Mouse (Mus musculus): Measurements from ENCODE around the gene Ltb. TPM values are rescaled to one million over a fixed set of nuclear protein-coding genes. Genes with fewer than 3 reads are reported as not detected.

Ltb gene
- polyA plus RNA-seq, 1 experiment, result 0.71 TPM

GRCm38 (mm10) chr17:35218516-35219193 lies 24.4 kb downstream of the Ltb start:
- peaks cover 5% of the 10 kb centered on the region; the same call in 1 of the 2 replicates for H3K4me1 ChIP-seq (ENCODE audit: control insufficient read depth, insufficient read depth, low read length)
- no peak overlapping the region for H3K4me3 ChIP-seq (ENCODE audit: insufficient read depth, low read length)
- no peak overlapping the region for H3K27ac ChIP-seq (ENCODE audit: insufficient read depth, low read length)
- TF ChIP-seq POLR2A (IDR thresholded peaks at IDR 0.05; ENCODE audit: extremely low read depth, insufficient read depth, low read length), result no peak
- TF ChIP-seq CTCF (IDR thresholded peaks at IDR 0.05; ENCODE audit: extremely low read depth, insufficient read depth, low read length), result no peak

- Histone ChIP-seq H3K27ac (ENCODE audit: insufficient read depth, low read length) (0 out of 2 replicates have a peak overlapping the region, but pooled peaks have one; percentile 26), H3K4me1 (ENCODE audit: control insufficient read depth, insufficient read depth, low read length) (peaks cover 5% of the 10 kb centered on the region; the same call in 1 of the 2 replicates), H3K4me3 (ENCODE audit: insufficient read depth, low read length) (no peak overlapping the region)
- TF ChIP-seq POLR2A (IDR thresholded peaks at IDR 0.05; ENCODE audit: extremely low read depth, insufficient read depth, low read length) (no peak), CTCF (IDR thresholded peaks at IDR 0.05; ENCODE audit: extremely low read depth, insufficient read depth, low read length) (no peak)
These were observed 25.4 kb downstream of the Ltb start for GRCm38 (mm10) chr17:35219601-35220041.

- H3K27ac ChIP-seq (ENCODE audit: insufficient read depth, low read length), result 0 out of 2 replicates have a peak within 1 kb of the TSS, but pooled peaks have one; percentile 26
- H3K4me1 ChIP-seq (ENCODE audit: control insufficient read depth, insufficient read depth, low read length), result peaks cover 5% of the 10 kb centered on the region; the same call in 1 of the 2 replicates
- TF ChIP-seq CTCF (IDR thresholded peaks at IDR 0.05; ENCODE audit: extremely low read depth, insufficient read depth, low read length) (no peak), POLR2A (IDR thresholded peaks at IDR 0.05; ENCODE audit: extremely low read depth, insufficient read depth, low read length) (no peak)
These were observed 26.1 kb downstream of the Ltb start, which contains the start of gene Gm16181 for GRCm38 (mm10) chr17:35220156-35220952. Gene Gm16181 (plus strand): TSS chr17:35220834.

GRCm38 (mm10) chr17:35222299-35222698 lies 28.1 kb downstream of the Ltb start:
- Histone ChIP-seq H3K4me1 (ENCODE audit: control insufficient read depth, insufficient read depth, low read length) (peaks cover 5% of the 10 kb centered on the region; the same call in 1 of the 2 replicates), H3K4me3 (ENCODE audit: insufficient read depth, low read length) (no peak overlapping the region), H3K27ac (ENCODE audit: insufficient read depth, low read length) (no peak overlapping the region)
- no peak for TF ChIP-seq POLR2A (IDR thresholded peaks at IDR 0.05; ENCODE audit: extremely low read depth, insufficient read depth, low read length)
- TF ChIP-seq CTCF (IDR thresholded peaks at IDR 0.05; ENCODE audit: extremely low read depth, insufficient read depth, low read length), result no peak

More at GRCm38 (mm10) chr17:35220156-35220952, 26.1 kb downstream of the Ltb start, which contains the start of gene Gm16181:
- H3K4me3 ChIP-seq (ENCODE audit: insufficient read depth, low read length), result no peak within 1 kb of the TSS

- H3K4me3 ChIP-seq (ENCODE audit: insufficient read depth, low read length), result no peak overlapping the region
- peaks cover 2% of the 10 kb centered on the region; the same call in 1 of the 2 replicates for H3K4me1 ChIP-seq (ENCODE audit: control insufficient read depth, insufficient read depth, low read length)
- TF ChIP-seq CTCF (IDR thresholded peaks at IDR 0.05; ENCODE audit: extremely low read depth, insufficient read depth, low read length) (no peak), POLR2A (IDR thresholded peaks at IDR 0.05; ENCODE audit: extremely low read depth, insufficient read depth, low read length) (no peak)
- no peak overlapping the region for H3K27ac ChIP-seq (ENCODE audit: insufficient read depth, low read length)
These were observed 30.4 kb downstream of the Ltb start for GRCm38 (mm10) chr17:35224641-35225040.

GRCm38 (mm10) chr17:35225456-35225855 lies 31.2 kb downstream of the Ltb start:
- no peaks in the 10 kb centered on the region for H3K4me1 ChIP-seq (ENCODE audit: control insufficient read depth, insufficient read depth, low read length)

GRCm38 (mm10) chr17:35226561-35227046 lies 32.4 kb downstream of the Ltb start:
- H3K4me1 ChIP-seq (ENCODE audit: control insufficient read depth, insufficient read depth, low read length), result no peaks in the 10 kb centered on the region
- H3K27ac ChIP-seq (ENCODE audit: insufficient read depth, low read length), result no peak overlapping the region
- H3K4me3 ChIP-seq (ENCODE audit: insufficient read depth, low read length), result no peak overlapping the region
- TF ChIP-seq CTCF (IDR thresholded peaks at IDR 0.05; ENCODE audit: extremely low read depth, insufficient read depth, low read length), result no peak
- TF ChIP-seq POLR2A (IDR thresholded peaks at IDR 0.05; ENCODE audit: extremely low read depth, insufficient read depth, low read length), result no peak

More at GRCm38 (mm10) chr17:35225456-35225855, 31.2 kb downstream of the Ltb start:
- TF ChIP-seq POLR2A (IDR thresholded peaks at IDR 0.05; ENCODE audit: extremely low read depth, insufficient read depth, low read length) (no peak), CTCF (IDR thresholded peaks at IDR 0.05; ENCODE audit: extremely low read depth, insufficient read depth, low read length) (no peak)
- Histone ChIP-seq H3K27ac (ENCODE audit: insufficient read depth, low read length) (no peak overlapping the region), H3K4me3 (ENCODE audit: insufficient read depth, low read length) (no peak overlapping the region)

- TF ChIP-seq CTCF (IDR thresholded peaks at IDR 0.05; ENCODE audit: extremely low read depth, insufficient read depth, low read length) (no peak), POLR2A (IDR thresholded peaks at IDR 0.05; ENCODE audit: extremely low read depth, insufficient read depth, low read length) (no peak)
- Histone ChIP-seq H3K4me1 (ENCODE audit: control insufficient read depth, insufficient read depth, low read length) (no peaks in the 10 kb centered on the region), H3K4me3 (ENCODE audit: insufficient read depth, low read length) (no peak overlapping the region), H3K27ac (ENCODE audit: insufficient read depth, low read length) (no peak overlapping the region)
These were observed 36.8 kb downstream of the Ltb start for GRCm38 (mm10) chr17:35231022-35231421.

GRCm38 (mm10) chr17:35232043-35232442 lies 37.8 kb downstream of the Ltb start:
- no peak overlapping the region for H3K27ac ChIP-seq (ENCODE audit: insufficient read depth, low read length)
- no peaks in the 10 kb centered on the region for H3K4me1 ChIP-seq (ENCODE audit: control insufficient read depth, insufficient read depth, low read length)
- no peak overlapping the region for H3K4me3 ChIP-seq (ENCODE audit: insufficient read depth, low read length)

More at GRCm38 (mm10) chr17:35232043-35232442, 37.8 kb downstream of the Ltb start:
- TF ChIP-seq CTCF (IDR thresholded peaks at IDR 0.05; ENCODE audit: extremely low read depth, insufficient read depth, low read length) (peak; percentile 85), POLR2A (IDR thresholded peaks at IDR 0.05; ENCODE audit: extremely low read depth, insufficient read depth, low read length) (no peak)
